Mouse (Mus musculus): ENCODE results near the gene Alcam. TPM values are rescaled to one million over a fixed set of nuclear protein-coding genes. Genes with fewer than 3 reads are reported as not detected.

Gene Alcam
- polyA plus RNA-seq, 1 experiment from 2014 or later: 38.6 TPM

DNA sequence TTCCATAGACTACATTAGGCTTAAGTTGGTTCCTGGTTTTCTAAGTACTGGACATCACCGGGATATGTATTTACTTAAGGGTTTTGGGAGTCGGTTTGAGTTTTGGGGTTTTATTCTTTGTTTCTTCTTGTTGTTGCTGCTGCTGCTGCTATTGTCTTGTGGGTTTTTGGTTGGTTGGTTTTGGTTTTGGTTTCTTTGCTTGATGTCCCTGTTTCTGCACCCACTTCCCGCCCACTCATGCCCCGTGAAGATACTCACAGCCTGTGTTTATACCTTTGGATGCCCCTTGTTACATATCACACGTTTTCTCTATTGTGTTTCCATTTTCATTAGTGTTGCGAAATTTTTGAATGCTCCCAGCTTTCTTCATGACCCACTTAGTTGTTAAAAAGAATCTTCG is 253.8 kb downstream of the Alcam start:
- peaks cover 21% of the 10 kb centered on the region for H3K36me3 ChIP-seq
- no peak overlapping the region for H3K27ac ChIP-seq
- no peak overlapping the region for H3K4me3 ChIP-seq
- WGBS: 94% methylated on average over 7 of the region's 7 CpGs
- no peak overlapping the region for H3K9ac ChIP-seq
- no peaks in the 10 kb centered on the region for H3K9me3 ChIP-seq (replicated peaks)
- ATAC-seq (ENCODE audit: low FRiP score): no peak
- H3K4me2 ChIP-seq (replicated peaks): no peak overlapping the region
- H3K4me1 ChIP-seq: no peaks in the 10 kb centered on the region
- no peaks in the 10 kb centered on the region for H3K27me3 ChIP-seq
